Mouse (Mus musculus): ENCODE measurements at regions not wholly inside any gene's neighbourhood (a gene's known extent, or its start where the extent isn't known, plus 50 kb on each side); places are given as distances from the start of the nearest gene placed in this dataset.

- no peak for DNase-seq
Measured at GRCm38 (mm10) chr14:99713069-99713830, 414.8 kb downstream of the Klf5 start.

GRCm38 (mm10) chr14:99733474-99734199 lies 435.1 kb downstream of the Klf5 start:
- no peak for DNase-seq

GRCm38 (mm10) chr14:99734200-99734567 lies 435.7 kb downstream of the Klf5 start:
- DNase-seq = no peak

GRCm38 (mm10) chr14:99743625-99744297 lies 445.3 kb downstream of the Klf5 start:
- no peak for DNase-seq

- no peak for DNase-seq
Measured at GRCm38 (mm10) chr14:99745209-99745608, 446.7 kb downstream of the Klf5 start.

- no peak for DNase-seq
Measured at GRCm38 (mm10) chr14:99748166-99748565, 449.7 kb downstream of the Klf5 start.

- DNase-seq = no peak
Measured at GRCm38 (mm10) chr14:99749308-99750305, 451.1 kb downstream of the Klf5 start.

- DNase-seq = no peak
Measured at GRCm38 (mm10) chr14:99758045-99758444, 459.6 kb downstream of the Klf5 start.

- no peak for DNase-seq
Measured at GRCm38 (mm10) chr14:99763336-99763735, 464.8 kb downstream of the Klf5 start.

GRCm38 (mm10) chr14:99771009-99771408 lies 472.5 kb downstream of the Klf5 start:
- DNase-seq = no peak

GRCm38 (mm10) chr14:99772774-99773423 lies 474.4 kb downstream of the Klf5 start:
- no peak for DNase-seq

- no peak for DNase-seq
Measured at GRCm38 (mm10) chr14:99778477-99778876, 480.0 kb downstream of the Klf5 start.

GRCm38 (mm10) chr14:99778957-99779356 lies 480.5 kb downstream of the Klf5 start:
- DNase-seq = no peak

- DNase-seq = no peak
Measured at GRCm38 (mm10) chr14:99783646-99784045, 485.2 kb downstream of the Klf5 start.

GRCm38 (mm10) chr14:99785106-99785505 lies 486.6 kb downstream of the Klf5 start:
- DNase-seq = no peak

- no peak for DNase-seq
Measured at GRCm38 (mm10) chr14:99786367-99786766, 487.9 kb downstream of the Klf5 start.

GRCm38 (mm10) chr14:99788185-99788584 lies 489.7 kb downstream of the Klf5 start:
- DNase-seq = no peak

GRCm38 (mm10) chr14:99796293-99796692 lies 488.2 kb downstream of the Klf12 start:
- no peak for DNase-seq

GRCm38 (mm10) chr14:99806052-99806451 lies 478.4 kb downstream of the Klf12 start:
- DNase-seq = no peak

GRCm38 (mm10) chr14:99806599-99806998 lies 477.9 kb downstream of the Klf12 start:
- DNase-seq = no peak
